Mouse (Mus musculus) liver, embryonic 16.5 days (tissue): Measurements from ENCODE around the gene Tnfrsf22. TPM values are rescaled to one million over a fixed set of nuclear protein-coding genes. Genes with fewer than 3 reads are reported as not detected.
A peak's percentile ranks its signal among the peaks of the same experiment; 100 is the strongest.
"Not testable (repeated sequence)": the region's sequence is repeated elsewhere in the genome, so short reads cannot be mapped to it uniquely, and the experiment has no call there.

Experiments
- ATAC-seq: fragments of 200-750 bp; cut with Nextera tagmentation; 2 replicates; pipeline ENCODE4 v1.8.0; 2017; ENCODE audit warnings: low read depth, mild to moderate bottlenecking, moderate number of reproducible peaks, moderate library complexity
- H3K27ac ChIP-seq: fragments of 300-500 bp; sonication (generic); 2 replicates; pipeline ENCODE4 v1.5.1; 2014; ENCODE audit warnings: mild to moderate bottlenecking, low read length
- H3K27me3 ChIP-seq: fragments of 300-500 bp; sonication (generic); 2 replicates; pipeline ENCODE4 v1.6.1; 2014; ENCODE audit warnings: low read depth, low read length, mixed read lengths; ENCODE audit not compliant: control insufficient read depth, insufficient read depth
- H3K36me3 ChIP-seq: fragments of 300-500 bp; sonication (generic); 2 replicates; pipeline ENCODE4 v1.6.1; 2014; ENCODE audit warnings: mild to moderate bottlenecking; ENCODE audit not compliant: control insufficient read depth, insufficient read depth
- H3K4me1 ChIP-seq: fragments of 300-500 bp; sonication (generic); 2 replicates; pipeline ENCODE4 v1.6.1; 2014; ENCODE audit warnings: low read depth, low read length, mixed read lengths; ENCODE audit not compliant: control insufficient read depth
- H3K4me2 ChIP-seq: fragments of 300-500 bp; sonication (generic); 2 replicates; pipeline ENCODE4 v1.6.1; 2014; ENCODE audit warnings: low read depth, low read length, mixed read lengths
- H3K4me3 ChIP-seq: fragments of 300-500 bp; sonication (generic); 2 replicates; pipeline ENCODE4 v1.5.1; 2014; ENCODE audit warnings: low read depth, mild to moderate bottlenecking, low read length
- H3K9ac ChIP-seq: fragments of 300-500 bp; sonication (generic); 2 replicates; pipeline ENCODE4 v1.6.1; 2014; ENCODE audit warnings: low read depth, low read length
- H3K9me3 ChIP-seq: fragments of 300-500 bp; sonication (generic); replicated peaks from 2 replicates; pipeline ENCODE4 v1.6.1; 2016; ENCODE audit warnings: low read length; ENCODE audit not compliant: control insufficient read depth
- WGBS: fragments of 180-500 bp; shearing (Covaris S2); extraction: QIAGEN DNeasy Blood & Tissue Kit; methylation state at CpG from one replicate; pipeline ENCODE4 v1.1.7; 2014; ENCODE audit not compliant: insufficient replicate concordance; 5-methylcytosine and 5-hydroxymethylcytosine counted together
- polyA plus RNA-seq: library from polyadenylated mRNA; unstranded; fragments of >200 nt; fragmentation: Nextera tagmentation; extraction: Ambion mirVana; gene quantifications from 2 replicates; pipeline ENCODE4 v1.2.1, GENCODE M21; 2015

Gene Tnfrsf22
- 0.42 and 0.53 TPM in 2 replicates for polyA plus RNA-seq

GRCm38 (mm10) chr7:143649034-143649768, at the start of gene Tnfrsf22:
TSS of gene Tnfrsf22 (minus strand) at chr7:143649661.
- ATAC-seq, result peak; percentile 78
- no peak within 1 kb of the TSS for H3K27ac ChIP-seq
- H3K27me3 ChIP-seq, result no peaks in the 10 kb centered on the region
- no peaks in the 10 kb centered on the region for H3K9me3 ChIP-seq
- no peaks in the 10 kb centered on the region for H3K36me3 ChIP-seq
- 3% methylated on average over 39 of the region's 39 CpGs for WGBS
- H3K9ac ChIP-seq, result no peak within 1 kb of the TSS
- H3K4me3 ChIP-seq, result peak within 1 kb of the TSS; percentile 55
- H3K4me2 ChIP-seq, result peak within 1 kb of the TSS; percentile 82
- H3K4me1 ChIP-seq, result no peaks in the 10 kb centered on the region

GRCm38 (mm10) chr7:143696140-143696539, 46.7 kb upstream of the Tnfrsf22 start:
- 40% methylated on average over 2 of the region's 2 CpGs for WGBS
- H3K36me3 ChIP-seq, result no peaks in the 10 kb centered on the region
- no peak overlapping the region for H3K4me2 ChIP-seq
- H3K9me3 ChIP-seq, result no peaks in the 10 kb centered on the region
- H3K4me3 ChIP-seq, result no peak overlapping the region
- no peak for ATAC-seq
- no peak overlapping the region for H3K9ac ChIP-seq
- H3K27ac ChIP-seq, result no peak overlapping the region
- H3K27me3 ChIP-seq, result no peaks in the 10 kb centered on the region
- no peaks in the 10 kb centered on the region for H3K4me1 ChIP-seq

- Histone ChIP-seq H3K36me3 (no peaks in the 10 kb centered on the region), H3K4me1 (no peaks in the 10 kb centered on the region), H3K9me3 (no peaks in the 10 kb centered on the region), H3K27me3 (no peaks in the 10 kb centered on the region), H3K4me3 (no peak overlapping the region), H3K4me2 (no peak overlapping the region), H3K27ac (no peak overlapping the region), H3K9ac (no peak overlapping the region)
- 80% methylated on average over 7 of the region's 7 CpGs for WGBS
- ATAC-seq, result no peak
Observed at GRCm38 (mm10) chr7:143694550-143694949, 45.1 kb upstream of the Tnfrsf22 start.

GRCm38 (mm10) chr7:143692746-143693510, 43.5 kb upstream of the Tnfrsf22 start:
- Histone ChIP-seq H3K27me3 (no peaks in the 10 kb centered on the region), H3K4me3 (no peak overlapping the region), H3K27ac (no peak overlapping the region), H3K9ac (no peak overlapping the region), H3K36me3 (no peaks in the 10 kb centered on the region), H3K4me1 (no peaks in the 10 kb centered on the region), H3K9me3 (no peaks in the 10 kb centered on the region), H3K4me2 (no peak overlapping the region)
- WGBS, result 72% methylated on average over 12 of the region's 12 CpGs
- no peak for ATAC-seq

- 90% methylated on average over 4 of the region's 4 CpGs for WGBS
- Histone ChIP-seq H3K36me3 (no peaks in the 10 kb centered on the region), H3K9ac (no peak overlapping the region), H3K9me3 (no peaks in the 10 kb centered on the region), H3K4me1 (no peaks in the 10 kb centered on the region), H3K27me3 (no peaks in the 10 kb centered on the region), H3K4me2 (no peak overlapping the region), H3K4me3 (no peak overlapping the region), H3K27ac (no peak overlapping the region)
- ATAC-seq, result no peak
Observed at GRCm38 (mm10) chr7:143691909-143692308, 42.4 kb upstream of the Tnfrsf22 start.

GRCm38 (mm10) chr7:143691181-143691580, 41.7 kb upstream of the Tnfrsf22 start:
- no peak overlapping the region for H3K4me2 ChIP-seq
- 75% methylated on average over 5 of the region's 5 CpGs for WGBS
- H3K36me3 ChIP-seq, result no peaks in the 10 kb centered on the region
- H3K4me1 ChIP-seq, result no peaks in the 10 kb centered on the region
- H3K4me3 ChIP-seq, result no peak overlapping the region
- no peaks in the 10 kb centered on the region for H3K27me3 ChIP-seq
- H3K9me3 ChIP-seq, result no peaks in the 10 kb centered on the region
- ATAC-seq, result no peak
- H3K9ac ChIP-seq, result no peak overlapping the region
- no peak overlapping the region for H3K27ac ChIP-seq

- 38% methylated on average over 4 of the region's 4 CpGs for WGBS
- Histone ChIP-seq H3K36me3 (no peaks in the 10 kb centered on the region), H3K9ac (no peak overlapping the region), H3K9me3 (no peaks in the 10 kb centered on the region), H3K4me1 (no peaks in the 10 kb centered on the region), H3K4me2 (no peak overlapping the region), H3K4me3 (no peak overlapping the region), H3K27me3 (peaks cover 3% of the 10 kb centered on the region; the same call in 1 of the 2 replicates), H3K27ac (no peak overlapping the region)
- no peak for ATAC-seq
Observed at GRCm38 (mm10) chr7:143689946-143690345, 40.5 kb upstream of the Tnfrsf22 start.

- no peaks in the 10 kb centered on the region for H3K4me1 ChIP-seq
- H3K27ac ChIP-seq, result no peak overlapping the region
- no peak overlapping the region for H3K4me3 ChIP-seq
- no peak overlapping the region for H3K4me2 ChIP-seq
- ATAC-seq, result no peak
- 63% methylated on average over 7 of the region's 7 CpGs for WGBS
- H3K36me3 ChIP-seq, result no peaks in the 10 kb centered on the region
- no peaks in the 10 kb centered on the region for H3K9me3 ChIP-seq
- no peak overlapping the region for H3K9ac ChIP-seq
- peaks cover 3% of the 10 kb centered on the region; the same call in 1 of the 2 replicates for H3K27me3 ChIP-seq
Observed at GRCm38 (mm10) chr7:143689481-143689880, 40.0 kb upstream of the Tnfrsf22 start.

- 33% methylated on average over 3 of the region's 3 CpGs for WGBS
- not testable (repeated sequence) for H3K27me3 ChIP-seq, H3K4me2 ChIP-seq, H3K27ac ChIP-seq, H3K9ac ChIP-seq, H3K9me3 ChIP-seq, ATAC-seq, H3K36me3 ChIP-seq, H3K4me3 ChIP-seq, H3K4me1 ChIP-seq
Observed at GRCm38 (mm10) chr7:143686676-143687075, 37.2 kb upstream of the Tnfrsf22 start.
